ENCODE assay signal across 9 mouse cellular contexts in genomic region chr16:20621991-20622685, GRCm38 (mm10). TPM values are rescaled to one million over a fixed set of nuclear protein-coding genes. Genes with fewer than 3 reads are reported as not detected.
A peak's percentile ranks its signal among the peaks of the same experiment; 100 is the strongest.
DNase-seq lines count a peak whose midpoint lies in the region; ATAC-seq and TF ChIP-seq lines count a peak whose summit lies in the region.
"Had no signal": no experiment of that assay in that cellular context is flagged by ENCODE, and none has a peak within 500 bp of the region (broad histone marks: within the 10 kb centered on the region; RNA-seq: fewer than 3 reads in every experiment).

No protein-coding gene starts in this region.

- H3K4me3 ChIP-seq in ES-Bruce4 (ENCODE audit: low read depth, low read length) = peak overlapping the region; percentile 70
- peak overlapping the region; percentile 70 for H3K4me3 ChIP-seq in embryonic facial prominence, embryonic 13.5 days
- peak overlapping the region; percentile 69 for H3K4me3 ChIP-seq in heart, embryonic 15.5 days
- H3K4me3 ChIP-seq in lung, adult 2 months (replicated peaks; ENCODE audit: extremely low read depth, low read depth, low read length) = peak overlapping the region; percentile 60
- peak overlapping the region; percentile 78 for H3K4me3 ChIP-seq in neural tube, embryonic 14.5 days (ENCODE audit: low read depth, low read length)

- WGBS in embryonic facial prominence, embryonic 13.5 days = under 1% methylated on average over 37 of the region's 37 CpGs
- under 1% methylated on average over 37 of the region's 37 CpGs for WGBS in heart, embryonic 15.5 days
- under 1% methylated on average over 37 of the region's 37 CpGs for whole genome bisulfite sequencing in lung, adult 2 months
- 0% methylated on average over 35 of the region's 37 CpGs for WGBS in neural tube, embryonic 14.5 days

- no peak for TF ChIP-seq POLR2A in ES-Bruce4 (IDR thresholded peaks at IDR 0.05; ENCODE audit: insufficient read depth, low read length)
- no peak for TF ChIP-seq POLR2A in lung, adult 2 months (IDR thresholded peaks at IDR 0.05; ENCODE audit: borderline replicate concordance, extremely low read depth, low read depth, low read length)

- no peak for TF ChIP-seq EP300 in ES-Bruce4 (IDR thresholded peaks at IDR 0.05; ENCODE audit: insufficient read depth, low read depth, low read length)

- ATAC-seq in embryonic facial prominence, embryonic 13.5 days (ENCODE audit: insufficient number of reproducible peaks, insufficient read depth, low FRiP score, low TSS enrichment, low read depth) = no peak
- ATAC-seq in heart, embryonic 15.5 days (replicated peaks; ENCODE audit: insufficient number of reproducible peaks, insufficient read depth, low FRiP score, low read depth) = 0 out of 2 replicates have a peak, but pooled peaks have one; percentile 23
- ATAC-seq in neural tube, embryonic 14.5 days (ENCODE audit: low read depth) = peak; percentile 68

- H3K9me3 ChIP-seq in ES-Bruce4 (replicated peaks; ENCODE audit: control insufficient read depth, insufficient read depth, low read length, poor library complexity, severe bottlenecking) = no peaks in the 10 kb centered on the region
- no peaks in the 10 kb centered on the region for H3K9me3 ChIP-seq in embryonic facial prominence, embryonic 13.5 days
- H3K9me3 ChIP-seq in heart, embryonic 15.5 days (replicated peaks) = no peaks in the 10 kb centered on the region
- H3K9me3 ChIP-seq in neural tube, embryonic 14.5 days (ENCODE audit: control insufficient read depth, low read length) = no peaks in the 10 kb centered on the region

- H3K4me2 ChIP-seq in embryonic facial prominence, embryonic 13.5 days = peak overlapping the region; percentile 99
- H3K4me2 ChIP-seq in heart, embryonic 15.5 days = peak overlapping the region; percentile 100
- peak overlapping the region; percentile 89 for H3K4me2 ChIP-seq in neural tube, embryonic 14.5 days (ENCODE audit: low read depth, low read length)

- H3K4me1 ChIP-seq in ES-Bruce4 (ENCODE audit: control insufficient read depth, insufficient read depth, low read length) = no peaks in the 10 kb centered on the region
- peaks cover 34% of the 10 kb centered on the region for H3K4me1 ChIP-seq in embryonic facial prominence, embryonic 13.5 days
- peaks cover 33% of the 10 kb centered on the region for H3K4me1 ChIP-seq in heart, embryonic 15.5 days (replicated peaks)
- peaks cover 9% of the 10 kb centered on the region for H3K4me1 ChIP-seq in lung, adult 2 months (ENCODE audit: control insufficient read depth, insufficient read depth, low read length)
- H3K4me1 ChIP-seq in neural tube, embryonic 14.5 days (ENCODE audit: control insufficient read depth, insufficient read depth, low read length) = peaks cover 8% of the 10 kb centered on the region; the same call in 1 of the 2 replicates

- H3K36me3 ChIP-seq in ES-Bruce4 (ENCODE audit: control insufficient read depth, insufficient read depth, low read length, poor library complexity, severe bottlenecking) = no peaks in the 10 kb centered on the region
- peaks cover 7% of the 10 kb centered on the region; the same call in 1 of the 2 replicates for H3K36me3 ChIP-seq in embryonic facial prominence, embryonic 13.5 days
- H3K36me3 ChIP-seq in heart, embryonic 15.5 days = no peaks in the 10 kb centered on the region
- H3K36me3 ChIP-seq in neural tube, embryonic 14.5 days (ENCODE audit: control insufficient read depth, insufficient read depth, low read length) = no peaks in the 10 kb centered on the region

- TF ChIP-seq CTCF in ES-Bruce4 (IDR thresholded peaks at IDR 0.05; ENCODE audit: low read depth, low read length) = no peak
- TF ChIP-seq CTCF in lung, adult 2 months (IDR thresholded peaks at IDR 0.05; ENCODE audit: insufficient read depth, low read length) = no peak

- H3K27me3 ChIP-seq in ES-Bruce4 (ENCODE audit: control insufficient read depth, insufficient read depth, low read length, poor library complexity, severe bottlenecking) = no peaks in the 10 kb centered on the region
- peaks cover 46% of the 10 kb centered on the region for H3K27me3 ChIP-seq in embryonic facial prominence, embryonic 13.5 days
- H3K27me3 ChIP-seq in heart, embryonic 15.5 days = peaks cover 69% of the 10 kb centered on the region
- H3K27me3 ChIP-seq in neural tube, embryonic 14.5 days (ENCODE audit: control insufficient read depth, insufficient read depth, low read length) = no peaks in the 10 kb centered on the region

- DNase-seq in adrenal gland, postnatal 14 days = peak; percentile 93
- peak; percentile 52 for DNase-seq in kidney, postnatal 10 days
- peak; percentile 67 for DNase-seq in lung, adult 2 months
- no peak for DNase-seq in c-Kit-positive CD71-positive TER-119-positive erythroid progenitor cells, embryonic 14.5 days (ENCODE audit: low spot score)

- no peak overlapping the region for H3K27ac ChIP-seq in ES-Bruce4 (ENCODE audit: insufficient read depth, low read length)
- peak overlapping the region; percentile 39 for H3K27ac ChIP-seq in embryonic facial prominence, embryonic 13.5 days
- H3K27ac ChIP-seq in heart, embryonic 15.5 days = no peak overlapping the region
- peak overlapping the region; percentile 97 for H3K27ac ChIP-seq in neural tube, embryonic 14.5 days (ENCODE audit: low read depth, low read length)

- H3K9ac ChIP-seq in ES-Bruce4 (ENCODE audit: low read depth, poor library complexity, severe bottlenecking) = peak overlapping the region; percentile 94
- H3K9ac ChIP-seq in embryonic facial prominence, embryonic 13.5 days = peak overlapping the region; percentile 73
- H3K9ac ChIP-seq in heart, embryonic 15.5 days = peak overlapping the region; percentile 58
- H3K9ac ChIP-seq in neural tube, embryonic 14.5 days (replicated peaks; ENCODE audit: low read depth, low read length) = peak overlapping the region; percentile 78

RNA-seq across cellular contexts. Expression of gene Camk2n2, which starts 1.1 kb away (rescaled TPM):
- polyA plus RNA-seq in ES-Bruce4 (2011; ENCODE audit: insufficient read depth, insufficient read length, low read depth, missing spikeins) = 1.7 and 2.4 TPM in 2 replicates
- total RNA-seq in adrenal gland, postnatal 14 days (2021) = 31.7 and 50.9 TPM in 2 replicates
- polyA plus RNA-seq in embryonic facial prominence, embryonic 13.5 days (2015; fragmentation: Nextera tagmentation; extraction: Ambion mirVana) = 1.3 and 1.5 TPM in 2 replicates
- polyA plus RNA-seq in heart, embryonic 15.5 days (2015; fragmentation: Nextera tagmentation; extraction: Ambion mirVana) = 0.31 and 0.46 TPM in 2 replicates
- 3.4 and 4.0 TPM in 2 replicates for polyA plus RNA-seq in lung, adult 2 months (2012; rRNA removed)
- 48.8 and 69.4 TPM in 2 replicates for polyA plus RNA-seq in neural tube, embryonic 14.5 days (2014; fragmentation: Nextera tagmentation; extraction: Ambion mirVana)

RNA-seq across cellular contexts. Expression of gene Ece2, which starts 7.5 kb away (rescaled TPM):
- polyA plus RNA-seq in ES-Bruce4 (2011; ENCODE audit: insufficient read depth, insufficient read length, low read depth, missing spikeins) = 3.4 and 3.6 TPM in 2 replicates
- total RNA-seq in adrenal gland, postnatal 14 days (2021) = 12.1 and 13.2 TPM in 2 replicates
- polyA plus RNA-seq in embryonic facial prominence, embryonic 13.5 days (2015; fragmentation: Nextera tagmentation; extraction: Ambion mirVana) = 9.1 and 9.2 TPM in 2 replicates
- 0.93 and 1.5 TPM in 2 replicates for polyA plus RNA-seq in heart, embryonic 15.5 days (2015; fragmentation: Nextera tagmentation; extraction: Ambion mirVana)
- 0.37 and 0.64 TPM in 2 replicates for polyA plus RNA-seq in lung, adult 2 months (2012; rRNA removed)
- 14.2 and 16.4 TPM in 2 replicates for polyA plus RNA-seq in neural tube, embryonic 14.5 days (2014; fragmentation: Nextera tagmentation; extraction: Ambion mirVana)

RNA-seq across cellular contexts. Expression of gene Alg3, which starts 10.6 kb away (rescaled TPM):
- polyA plus RNA-seq in ES-Bruce4 (2011; ENCODE audit: insufficient read depth, insufficient read length, low read depth, missing spikeins) = 36.7 and 39.3 TPM in 2 replicates
- 23.0 and 24.2 TPM in 2 replicates for total RNA-seq in adrenal gland, postnatal 14 days (2021)
- 37.1 and 39.4 TPM in 2 replicates for polyA plus RNA-seq in embryonic facial prominence, embryonic 13.5 days (2015; fragmentation: Nextera tagmentation; extraction: Ambion mirVana)
- 23.6 and 30.7 TPM in 2 replicates for polyA plus RNA-seq in heart, embryonic 15.5 days (2015; fragmentation: Nextera tagmentation; extraction: Ambion mirVana)
- polyA plus RNA-seq in lung, adult 2 months (2012; rRNA removed) = 18.0 and 23.7 TPM in 2 replicates
- polyA plus RNA-seq in neural tube, embryonic 14.5 days (2014; fragmentation: Nextera tagmentation; extraction: Ambion mirVana) = 43.7 and 44.6 TPM in 2 replicates

RNA-seq across cellular contexts. Expression of gene Gm49333, which starts 10.7 kb away (rescaled TPM):
- not detected in 2 replicates for polyA plus RNA-seq in ES-Bruce4 (2011; ENCODE audit: insufficient read depth, insufficient read length, low read depth, missing spikeins)
- total RNA-seq in adrenal gland, postnatal 14 days (2021) = not detected in 2 replicates
- 0.41 TPM in 1 of 2 replicates, not detected in the other for polyA plus RNA-seq in embryonic facial prominence, embryonic 13.5 days (2015; fragmentation: Nextera tagmentation; extraction: Ambion mirVana)
- not detected in 2 replicates for polyA plus RNA-seq in heart, embryonic 15.5 days (2015; fragmentation: Nextera tagmentation; extraction: Ambion mirVana)
- polyA plus RNA-seq in lung, adult 2 months (2012; rRNA removed) = 0.17 TPM in 1 of 2 replicates, not detected in the other
- not detected in 2 replicates for polyA plus RNA-seq in neural tube, embryonic 14.5 days (2014; fragmentation: Nextera tagmentation; extraction: Ambion mirVana)
- total RNA-seq: left cerebral cortex, postnatal 10 days had no signal

RNA-seq across cellular contexts. Expression of gene Eef1akmt4, which starts 10.7 kb away (rescaled TPM):
- polyA plus RNA-seq in ES-Bruce4 (2011; ENCODE audit: insufficient read depth, insufficient read length, low read depth, missing spikeins) = 9.4 and 10.8 TPM in 2 replicates
- 8.7 and 10.8 TPM in 2 replicates for total RNA-seq in adrenal gland, postnatal 14 days (2021)
- polyA plus RNA-seq in embryonic facial prominence, embryonic 13.5 days (2015; fragmentation: Nextera tagmentation; extraction: Ambion mirVana) = 30.9 and 33.5 TPM in 2 replicates
- 13.4 and 17.6 TPM in 2 replicates for polyA plus RNA-seq in heart, embryonic 15.5 days (2015; fragmentation: Nextera tagmentation; extraction: Ambion mirVana)
- polyA plus RNA-seq in lung, adult 2 months (2012; rRNA removed) = 7.6 and 8.3 TPM in 2 replicates
- 9.9 and 10.5 TPM in 2 replicates for polyA plus RNA-seq in neural tube, embryonic 14.5 days (2014; fragmentation: Nextera tagmentation; extraction: Ambion mirVana)

Comparison
In these comparisons a context has a peak if more than half of its experiments do, and no peak if none do; other contexts are left out.
1. H3K27ac ChIP-seq: peak in embryonic facial prominence, embryonic 13.5 days (single experiment) and neural tube, embryonic 14.5 days (single experiment); none in ES-Bruce4 (single experiment) and heart, embryonic 15.5 days (single experiment).
2. RNA of gene Camk2n2, which starts 1.1 kb away (polyA plus RNA-seq): 48.8 to 69.4 TPM in neural tube, embryonic 14.5 days; 3.4 to 4.0 TPM in lung, adult 2 months, 1.7 to 2.4 TPM in ES-Bruce4, 1.3 to 1.5 TPM in embryonic facial prominence, embryonic 13.5 days and 0.31 to 0.46 TPM in heart, embryonic 15.5 days; every median in the first group is over 10 times any median in the second.
3. Peak in every context shown above with its lines, with median percentiles within 50 percentile points of each other: H3K4me3 ChIP-seq, H3K9ac ChIP-seq and H3K4me2 ChIP-seq.